17 mouse cellular contexts compared by ENCODE assay signal in the genomic region with DNA sequence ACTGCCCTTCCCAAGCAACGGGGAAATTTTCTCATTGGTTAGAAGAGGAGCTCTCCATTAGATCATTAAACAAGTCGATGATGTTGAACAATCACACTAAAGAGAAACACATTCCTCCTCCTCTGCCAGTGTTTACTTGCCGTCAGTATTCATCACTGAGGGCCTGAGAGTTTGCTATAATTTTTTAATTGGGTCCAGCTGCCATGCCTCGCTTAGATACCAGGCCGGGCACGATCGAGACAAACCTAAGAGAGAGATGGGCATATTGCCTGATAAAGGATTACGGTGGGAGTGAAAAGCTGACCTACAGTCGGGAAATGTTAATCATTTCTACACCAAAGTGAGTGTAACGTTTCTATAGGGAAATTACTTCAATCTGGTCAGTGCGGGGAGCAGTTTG.
A peak's percentile ranks its signal among the peaks of the same experiment; 100 is the strongest.
DNase-seq lines count a peak whose midpoint lies in the region; ATAC-seq and TF ChIP-seq lines count a peak whose summit lies in the region.
"Had no signal": no experiment of that assay in that cellular context is flagged by ENCODE, and none has a peak within 500 bp of the region (broad histone marks: within the 10 kb centered on the region; RNA-seq: fewer than 3 reads in every experiment).

No protein-coding gene starts in this region.

- peaks cover 33% of the 10 kb centered on the region for H3K4me1 ChIP-seq in forebrain, embryonic 13.5 days
- H3K4me1 ChIP-seq in forebrain, embryonic 12.5 days, result peaks cover 27% of the 10 kb centered on the region
- H3K4me1 ChIP-seq in kidney, embryonic 16.5 days (ENCODE audit: insufficient read depth, low read length), result no peaks in the 10 kb centered on the region
- peaks cover 37% of the 10 kb centered on the region for H3K4me1 ChIP-seq in embryonic facial prominence, embryonic 13.5 days
- peaks cover 7% of the 10 kb centered on the region for H3K4me1 ChIP-seq in limb, embryonic 14.5 days (ENCODE audit: control insufficient read depth, insufficient read depth, low read length)

- H3K27me3 ChIP-seq in forebrain, embryonic 13.5 days, result peaks cover 23% of the 10 kb centered on the region
- peaks cover 40% of the 10 kb centered on the region for H3K27me3 ChIP-seq in forebrain, embryonic 12.5 days
- H3K27me3 ChIP-seq in kidney, embryonic 16.5 days (ENCODE audit: insufficient read depth, low read length), result no peaks in the 10 kb centered on the region
- peaks cover 42% of the 10 kb centered on the region for H3K27me3 ChIP-seq in embryonic facial prominence, embryonic 13.5 days
- peaks cover 37% of the 10 kb centered on the region; the same call in 1 of the 2 replicates for H3K27me3 ChIP-seq in limb, embryonic 14.5 days (ENCODE audit: control insufficient read depth, insufficient read depth, low read length)

- peak overlapping the region; percentile 7; the same call in 1 of the 2 replicates for H3K4me2 ChIP-seq in forebrain, embryonic 13.5 days
- H3K4me2 ChIP-seq in forebrain, embryonic 12.5 days, result no peak overlapping the region
- peak overlapping the region; percentile 38 for H3K4me2 ChIP-seq in kidney, embryonic 16.5 days (replicated peaks; ENCODE audit: low read depth, low read length)
- peak overlapping the region; percentile 54 for H3K4me2 ChIP-seq in embryonic facial prominence, embryonic 13.5 days
- H3K4me2 ChIP-seq in limb, embryonic 14.5 days (replicated peaks; ENCODE audit: low read depth, low read length, severe bottlenecking), result peak overlapping the region; percentile 49

- no peak for DNase-seq in kidney, postnatal 36 days
- no peak for DNase-seq in limb, embryonic 14.5 days (ENCODE audit: low spot score)
- DNase-seq in urinary bladder, postnatal 10 days (ENCODE audit: low spot score), result no peak
- DNase-seq in spleen, postnatal 4 days (ENCODE audit: low spot score in 2 of 2), result no peak
- DNase-seq: adrenal gland, adult 8-10 months; cerebellum, adult 9-10 months; heart, postnatal 14 days; kidney, postnatal 14 days; left cerebral cortex, postnatal 4 days; lung, adult 18-20 months; spleen, adult 18-20 months had no signal

- H3K9ac ChIP-seq in forebrain, embryonic 13.5 days, result no peak overlapping the region
- H3K9ac ChIP-seq in forebrain, embryonic 12.5 days, result no peak overlapping the region
- no peak overlapping the region for H3K9ac ChIP-seq in kidney, embryonic 16.5 days (replicated peaks; ENCODE audit: low read length)
- H3K9ac ChIP-seq in embryonic facial prominence, embryonic 13.5 days, result no peak overlapping the region
- 0 out of 2 replicates have a peak overlapping the region, but pooled peaks have one; percentile 25 for H3K9ac ChIP-seq in limb, embryonic 14.5 days (ENCODE audit: low read depth, low read length, severe bottlenecking)

- WGBS in forebrain, embryonic 13.5 days, result 54% methylated on average over 11 of the region's 11 CpGs
- 66% methylated on average over 11 of the region's 11 CpGs for WGBS in forebrain, embryonic 12.5 days
- WGBS in kidney, embryonic 16.5 days, result 36% methylated on average over 11 of the region's 11 CpGs
- 24% methylated on average over 11 of the region's 11 CpGs for WGBS in embryonic facial prominence, embryonic 13.5 days
- WGBS in limb, embryonic 14.5 days, result 12% methylated on average over 11 of the region's 11 CpGs

- no peaks in the 10 kb centered on the region for H3K9me3 ChIP-seq in forebrain, embryonic 13.5 days (replicated peaks)
- H3K9me3 ChIP-seq in forebrain, embryonic 12.5 days, result no peaks in the 10 kb centered on the region
- H3K9me3 ChIP-seq in kidney, embryonic 16.5 days (ENCODE audit: low read length), result no peaks in the 10 kb centered on the region
- no peaks in the 10 kb centered on the region for H3K9me3 ChIP-seq in embryonic facial prominence, embryonic 13.5 days
- H3K9me3 ChIP-seq in limb, embryonic 14.5 days (ENCODE audit: control insufficient read depth, low read length), result no peaks in the 10 kb centered on the region

- no peak for ATAC-seq in forebrain, embryonic 13.5 days
- ATAC-seq in forebrain, embryonic 12.5 days (ENCODE audit: low FRiP score), result no peak
- ATAC-seq in kidney, embryonic 16.5 days (ENCODE audit: low FRiP score, low TSS enrichment), result no peak
- no peak for ATAC-seq in embryonic facial prominence, embryonic 13.5 days (ENCODE audit: insufficient number of reproducible peaks, insufficient read depth, low FRiP score, low TSS enrichment, low read depth)
- ATAC-seq in limb, embryonic 14.5 days (ENCODE audit: low FRiP score, low read depth), result no peak
- ATAC-seq: forebrain, embryonic 16.5 days had no signal

- H3K27ac ChIP-seq in forebrain, embryonic 13.5 days, result no peak overlapping the region
- H3K27ac ChIP-seq in forebrain, embryonic 12.5 days, result no peak overlapping the region
- no peak overlapping the region for H3K27ac ChIP-seq in kidney, embryonic 16.5 days (ENCODE audit: low read length)
- H3K27ac ChIP-seq in embryonic facial prominence, embryonic 13.5 days, result no peak overlapping the region
- no peak overlapping the region for H3K27ac ChIP-seq in limb, embryonic 14.5 days (replicated peaks; ENCODE audit: low read depth, low read length)
- H3K27ac ChIP-seq: macrophage had no signal

- TF ChIP-seq POLR2A in limb, embryonic 14.5 days (IDR thresholded peaks at IDR 0.05; ENCODE audit: borderline replicate concordance, extremely low read depth, insufficient read depth, insufficient read length), result no peak

- H3K36me3 ChIP-seq in forebrain, embryonic 13.5 days (ENCODE audit: poor library complexity, severe bottlenecking), result no peaks in the 10 kb centered on the region
- H3K36me3 ChIP-seq in forebrain, embryonic 12.5 days (replicated peaks), result no peaks in the 10 kb centered on the region
- H3K36me3 ChIP-seq in kidney, embryonic 16.5 days (ENCODE audit: insufficient read depth, low read length), result no peaks in the 10 kb centered on the region
- no peaks in the 10 kb centered on the region for H3K36me3 ChIP-seq in embryonic facial prominence, embryonic 13.5 days
- no peaks in the 10 kb centered on the region for H3K36me3 ChIP-seq in limb, embryonic 14.5 days (ENCODE audit: control insufficient read depth, insufficient read depth, low read length)

- H3K4me3 ChIP-seq in forebrain, embryonic 13.5 days, result no peak overlapping the region
- no peak overlapping the region for H3K4me3 ChIP-seq in forebrain, embryonic 12.5 days (replicated peaks)
- peak overlapping the region; percentile 26 for H3K4me3 ChIP-seq in kidney, embryonic 16.5 days (ENCODE audit: low read length)
- H3K4me3 ChIP-seq in embryonic facial prominence, embryonic 13.5 days, result peak overlapping the region; percentile 27
- peak overlapping the region; percentile 29 for H3K4me3 ChIP-seq in limb, embryonic 14.5 days (replicated peaks; ENCODE audit: low read length)

Comparison
In these comparisons a context has a peak if more than half of its experiments do, and no peak if none do; other contexts are left out.
1. H3K4me3 ChIP-seq: peak in kidney, embryonic 16.5 days (single experiment), embryonic facial prominence, embryonic 13.5 days (single experiment) and limb, embryonic 14.5 days (single experiment); none in forebrain, embryonic 13.5 days (single experiment) and forebrain, embryonic 12.5 days (single experiment).